Mouse (Mus musculus) granulocyte monocyte progenitor cell, adult 5-6 weeks (primary cell): ENCODE results near the gene Tcap. TPM values are rescaled to one million over a fixed set of nuclear protein-coding genes. Genes with fewer than 3 reads are reported as not detected.
A peak's percentile ranks its signal among the peaks of the same experiment; 100 is the strongest.

Experiments used
- ATAC-seq: replicated peaks from 2 replicates; pipeline ENCODE4 v1.8.0; 2016; ENCODE audit warnings: mild to moderate bottlenecking, moderate TSS enrichment, inconsistent platforms; ENCODE audit not compliant: poor library complexity, severe bottlenecking
- total RNA-seq, 2 experiments: library from RNA; stranded (forward) in 1 of 2; stranded (reverse) in 1 of 2; fragments of 200-712, 200-1000 nt in 1 of 2; fragments of >200 nt in 1 of 2; fragmentation: Nextera tagmentation in 1 of 2; gene quantifications; 2 replicates each; pipeline ENCODE4 v1.2.3; 2014 to 2017

The Tcap gene
- total RNA-seq, 2 experiments from 2014 or later, result not detected

DNA sequence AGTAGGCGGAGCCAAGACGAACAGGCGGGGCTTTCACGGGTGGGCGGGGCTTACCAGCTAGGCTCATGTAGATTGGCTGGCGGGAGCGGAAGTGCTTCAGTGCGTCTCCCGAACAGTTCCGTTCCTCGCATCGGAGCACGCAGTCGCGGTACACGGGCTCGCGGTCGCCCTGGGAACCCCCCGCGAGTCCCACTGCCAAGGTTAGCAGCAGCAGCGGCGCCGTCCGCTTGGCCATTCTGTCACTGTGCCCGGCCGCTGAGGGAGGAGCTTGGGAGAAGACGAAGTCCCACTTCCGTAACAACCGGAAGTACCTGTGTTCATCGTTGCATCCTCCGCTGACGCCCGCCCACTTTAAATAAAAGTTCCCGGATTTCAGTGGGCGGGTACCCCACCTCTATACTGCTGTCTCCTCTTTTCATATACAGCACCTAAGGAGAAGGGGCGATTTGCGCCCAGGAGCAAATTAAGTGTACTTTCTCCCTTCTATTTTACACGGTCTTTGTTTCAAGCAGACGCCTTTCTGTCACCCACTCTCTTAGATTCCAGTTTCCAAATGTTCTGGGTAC is 16.6 kb downstream of the Tcap start, which contains the start of gene Pgap3:
Gene Pgap3 (minus strand): TSS at position 330 of the 566 bp plus-strand sequence.
- peak; percentile 93 for ATAC-seq

DNA sequence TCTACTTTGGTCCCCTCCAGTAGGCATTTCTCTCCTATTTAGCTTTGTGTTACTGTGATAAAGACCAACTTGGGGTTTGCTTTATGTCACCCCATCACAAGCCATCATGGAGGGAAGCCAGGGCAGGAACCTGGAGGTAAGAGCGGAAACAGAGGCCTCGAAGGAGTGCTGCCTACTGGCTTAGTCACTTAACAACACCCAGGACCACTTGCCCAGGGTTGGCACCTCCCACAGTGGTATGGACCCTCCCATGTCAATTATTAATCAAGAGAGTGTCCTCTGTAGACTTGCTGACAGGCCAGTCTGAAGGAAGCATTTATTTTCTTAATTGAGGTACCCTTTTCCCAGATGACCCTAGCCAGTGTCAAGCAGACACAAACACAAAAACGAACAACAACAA is 17.2 kb downstream of the Tcap start:
- ATAC-seq, result no peak

DNA sequence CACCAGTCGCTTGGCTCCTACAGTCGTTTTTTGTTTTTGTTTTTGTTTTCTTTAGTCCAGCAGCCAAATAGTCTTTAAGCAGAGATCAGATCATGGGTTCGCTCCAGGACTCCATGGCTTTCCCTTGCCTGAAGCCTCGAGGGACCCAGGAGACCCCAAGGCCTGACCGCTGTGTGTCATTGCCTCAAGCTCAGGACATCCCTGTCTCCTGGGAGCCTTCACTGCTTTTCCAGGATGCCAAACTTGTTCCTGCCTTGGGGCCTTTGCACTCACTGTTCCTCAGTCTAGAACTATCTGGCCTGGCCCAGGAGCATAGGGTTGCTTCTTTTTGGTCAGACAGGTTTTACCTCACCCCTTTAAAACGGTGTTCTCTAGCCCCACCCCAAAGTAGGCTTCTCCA is 23.0 kb downstream of the Tcap start:
- ATAC-seq, result no peak

DNA sequence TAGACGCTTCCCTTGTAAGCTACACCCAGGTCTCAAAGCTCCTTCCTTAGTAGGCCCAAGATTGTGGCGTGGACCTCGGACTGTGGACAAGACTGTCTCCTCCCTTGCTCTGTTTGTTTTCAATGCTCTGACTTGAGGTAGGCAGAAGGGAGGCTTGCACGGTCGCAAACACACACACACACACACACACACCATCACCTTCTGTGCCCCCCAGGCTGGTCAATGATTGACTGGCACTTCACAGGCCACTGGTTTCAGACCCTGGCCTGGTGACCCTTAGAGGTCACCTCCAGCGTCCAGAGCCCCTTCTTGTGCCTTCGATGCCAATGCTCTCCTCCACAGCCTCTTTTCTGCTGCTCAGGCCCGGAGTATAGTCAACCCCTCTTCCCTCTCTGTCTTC is 25.3 kb downstream of the Tcap start:
- ATAC-seq, result no peak

DNA sequence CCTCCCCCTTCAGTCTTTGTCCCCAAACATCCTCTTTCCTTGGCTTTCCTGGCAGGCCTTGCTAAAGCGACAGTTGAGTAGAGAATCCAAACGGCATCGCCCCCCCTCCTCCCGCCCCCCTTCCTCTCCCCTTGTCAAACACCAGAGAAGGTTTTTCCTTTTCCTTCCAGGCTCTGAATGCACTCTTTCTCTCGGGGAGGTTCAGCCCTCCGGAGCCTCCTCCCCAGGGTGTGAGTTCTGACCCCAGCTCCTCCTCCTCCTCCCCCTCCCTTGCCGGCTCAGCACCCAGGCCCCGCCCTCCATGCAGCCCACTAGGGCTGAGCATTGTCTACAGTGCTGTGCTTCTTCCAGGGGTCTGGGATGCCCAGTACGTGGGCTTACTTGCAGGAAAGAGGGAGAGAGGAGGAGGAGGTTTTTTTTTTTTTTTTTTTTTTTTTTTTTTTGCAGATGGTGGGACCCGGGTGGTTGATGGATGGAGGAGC is 25.8 kb downstream of the Tcap start:
- ATAC-seq, result no peak

DNA sequence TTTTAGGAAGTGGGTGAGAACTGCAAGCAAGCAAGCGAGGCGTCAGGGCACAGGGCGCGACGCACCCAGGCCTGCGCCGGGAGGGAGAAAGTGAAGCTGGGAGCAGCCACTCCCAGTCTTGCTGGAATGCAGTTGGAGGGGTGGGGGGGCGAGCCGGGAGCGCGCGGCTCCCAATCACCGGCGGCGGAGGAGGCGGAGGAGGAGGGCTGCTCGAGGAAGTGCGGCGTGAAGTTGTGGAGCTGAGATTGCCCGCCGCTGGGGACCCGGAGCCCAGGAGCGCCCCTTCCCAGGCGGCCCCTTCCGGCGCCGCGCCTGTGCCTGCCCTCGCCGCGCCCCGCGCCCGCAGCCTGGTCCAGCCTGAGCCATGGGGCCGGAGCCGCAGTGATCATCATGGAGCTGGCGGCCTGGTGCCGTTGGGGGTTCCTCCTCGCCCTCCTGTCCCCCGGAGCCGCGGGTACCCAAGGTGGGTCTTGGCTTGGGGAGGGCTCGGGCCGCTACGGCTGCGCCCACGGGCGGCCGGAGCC is 28.7 kb downstream of the Tcap start, which contains the start of gene Erbb2:
Gene Erbb2 (plus strand): TSS at position 198 of the 524 bp plus-strand sequence.
- ATAC-seq, result peak; percentile 21

DNA sequence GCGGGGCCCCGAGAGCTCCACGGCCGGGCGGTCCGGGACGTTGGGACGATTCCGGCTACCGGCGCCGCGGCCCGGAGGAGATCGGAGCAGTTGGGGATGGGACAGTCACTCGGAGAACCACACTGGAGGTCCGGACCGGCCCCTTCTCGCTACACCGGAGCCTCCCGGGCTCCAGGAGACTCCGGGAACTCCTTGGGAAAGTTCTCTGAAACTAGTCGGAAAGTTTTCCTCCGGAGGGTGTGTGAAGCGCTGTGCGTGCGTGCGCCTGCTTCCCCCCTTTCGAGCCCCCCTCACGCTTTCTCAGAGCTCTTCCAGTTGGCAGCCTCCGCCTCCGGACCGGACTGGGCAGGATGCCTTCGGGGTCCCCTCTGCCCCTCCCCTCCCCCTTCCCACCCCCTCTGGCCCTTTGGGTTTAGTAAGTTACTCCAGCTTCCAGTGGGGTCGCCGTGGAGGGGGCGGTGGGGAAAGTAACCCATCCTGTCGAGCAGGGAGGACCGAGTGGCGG is 29.2 kb downstream of the Tcap start:
- no peak for ATAC-seq

DNA sequence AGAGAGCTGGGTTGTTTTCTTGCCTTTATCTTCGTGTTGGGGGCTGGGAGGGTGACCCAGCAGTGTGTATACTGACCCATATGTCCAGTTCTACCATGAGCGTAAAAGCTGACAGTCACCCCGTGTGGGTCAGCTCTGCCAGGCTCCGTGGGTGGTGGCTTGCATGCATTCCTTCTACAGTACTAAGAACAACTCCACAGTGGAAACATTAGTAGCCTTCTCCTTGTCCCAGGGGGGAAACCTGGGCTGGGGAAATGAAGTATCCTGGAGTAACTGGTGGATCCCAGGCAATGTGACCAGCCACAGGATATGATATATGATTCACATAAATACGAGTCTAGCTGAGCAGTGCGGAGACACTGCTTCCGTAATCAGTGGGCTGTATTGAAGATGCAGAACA is 30.1 kb downstream of the Tcap start:
- no peak for ATAC-seq

DNA sequence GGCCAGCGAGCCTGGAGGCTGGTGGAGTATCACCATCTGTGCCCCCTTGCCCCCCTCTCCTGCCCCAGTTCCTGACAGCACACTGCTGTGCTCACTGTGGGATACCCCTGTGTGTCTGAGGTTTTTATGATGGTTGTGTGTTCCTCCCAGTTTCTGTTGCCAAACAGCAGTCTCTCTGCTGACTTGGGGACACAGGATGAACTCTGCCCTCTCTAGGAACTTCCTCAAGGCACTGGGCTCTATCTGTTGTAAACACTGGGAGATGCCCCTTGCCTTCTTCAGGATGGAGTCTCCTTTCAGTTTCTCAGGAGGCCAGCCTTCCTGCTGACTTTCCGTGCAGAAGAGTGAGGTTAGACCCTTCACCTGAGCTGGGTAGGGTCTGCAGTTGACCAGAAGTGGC is 30.6 kb downstream of the Tcap start:
- ATAC-seq, result no peak

DNA sequence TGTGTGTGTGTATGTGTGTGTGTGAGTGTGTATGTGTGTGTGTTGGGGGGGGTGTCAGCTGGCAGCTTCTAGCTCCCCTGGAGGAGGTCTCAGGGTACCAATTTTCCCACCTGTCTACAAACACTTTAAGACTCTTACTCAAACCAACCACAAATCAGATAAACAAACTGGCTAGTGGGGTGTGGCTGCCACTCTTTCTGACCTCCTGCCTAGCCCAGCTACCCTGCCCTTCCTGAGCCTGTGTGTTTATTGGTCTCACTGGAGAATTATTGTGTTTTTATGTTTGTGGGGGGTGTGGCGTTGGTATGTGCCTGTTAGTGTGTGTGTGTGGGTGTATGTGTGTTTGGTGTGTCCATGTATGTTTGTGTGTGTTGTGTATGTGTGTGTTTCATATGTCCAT is 33.5 kb downstream of the Tcap start:
- no peak for ATAC-seq

DNA sequence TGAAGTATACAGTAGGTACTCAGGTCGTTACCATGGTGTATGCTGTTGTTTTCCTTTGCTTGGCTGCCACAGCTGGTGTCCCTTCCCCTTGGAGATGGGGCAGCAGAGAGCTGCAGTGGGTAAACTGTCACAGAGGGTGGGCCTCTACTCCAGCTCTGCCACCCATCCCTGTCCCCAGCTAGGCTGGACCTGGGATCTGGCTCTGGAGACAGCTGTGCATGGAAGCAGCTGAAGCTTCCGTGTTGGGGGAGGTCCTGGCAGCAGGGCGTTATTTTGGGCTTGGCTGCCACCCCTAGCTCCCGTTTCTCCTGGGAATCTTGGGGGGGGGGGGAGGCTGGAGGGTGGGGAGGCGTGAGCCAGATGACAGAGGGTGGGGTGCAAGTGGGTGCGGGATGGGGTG is 34.7 kb downstream of the Tcap start:
- no peak for ATAC-seq

DNA sequence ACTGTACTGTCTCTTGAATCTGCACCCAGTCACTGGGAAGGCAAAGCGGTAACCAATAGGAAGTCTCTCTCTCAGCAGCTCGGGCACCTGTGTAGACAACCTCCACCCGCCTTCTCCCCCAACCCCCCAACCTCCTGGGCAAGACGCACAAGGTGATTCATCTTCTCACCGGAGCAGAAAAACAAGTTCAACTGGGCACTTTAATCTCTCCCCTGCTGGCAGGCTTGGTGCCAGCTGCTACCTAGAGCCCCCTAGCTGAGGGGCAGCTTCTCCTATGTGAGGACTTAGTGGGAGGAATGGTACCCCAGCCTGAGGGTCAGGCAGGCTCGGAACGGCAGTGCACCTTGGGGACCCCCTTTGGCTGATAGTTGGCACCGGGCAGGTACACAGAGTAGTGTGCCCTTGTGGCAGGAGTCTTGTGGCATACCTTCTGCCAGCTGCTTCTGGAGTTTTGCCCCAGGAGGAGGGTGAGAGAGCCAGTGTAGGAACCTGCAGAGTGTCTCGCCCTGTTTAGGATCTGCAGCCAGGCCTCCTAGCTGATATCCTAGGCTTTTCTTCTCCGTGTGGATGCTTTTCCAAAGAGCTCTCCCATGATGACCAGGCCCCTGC is 35.4 kb downstream of the Tcap start:
- ATAC-seq, result no peak

DNA sequence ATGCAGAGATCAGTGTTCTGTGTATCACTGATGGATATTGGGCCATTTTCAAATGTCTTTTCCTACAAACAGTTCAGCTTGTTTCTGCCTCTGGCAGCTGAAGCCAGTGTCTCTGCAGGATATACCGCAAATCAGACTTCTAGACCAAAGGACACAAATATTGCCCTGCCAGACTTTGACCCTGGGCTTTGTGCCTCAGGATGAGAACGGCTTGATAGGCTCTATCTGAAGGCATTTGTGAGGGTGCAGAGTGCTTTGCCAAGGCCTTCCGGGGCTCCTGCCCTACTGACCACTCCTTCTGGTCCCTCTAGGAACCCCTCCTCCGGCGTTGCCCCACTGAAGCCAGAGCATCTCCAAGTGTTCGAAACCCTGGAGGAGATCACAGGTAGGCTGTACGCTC is 43.0 kb downstream of the Tcap start:
- no peak for ATAC-seq

DNA sequence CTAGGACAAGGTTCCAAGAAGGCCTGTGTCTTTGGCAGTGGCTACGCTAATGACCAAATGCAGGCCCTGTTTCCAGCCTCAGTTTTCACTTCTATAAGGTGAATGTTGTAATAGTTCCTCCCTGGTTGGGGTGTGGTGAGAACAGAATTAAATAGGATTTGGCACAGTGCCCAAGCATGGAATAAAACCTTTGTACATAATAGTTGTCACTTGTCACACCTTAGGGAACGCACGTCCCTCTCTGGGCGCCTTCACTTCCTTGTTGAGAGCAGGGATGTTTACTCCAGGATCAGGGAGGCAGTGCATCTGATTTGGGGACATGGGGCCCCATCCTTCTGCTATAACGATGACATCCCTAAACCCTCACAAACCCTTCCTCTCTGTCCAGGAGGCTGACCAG is 44.8 kb downstream of the Tcap start:
- no peak for ATAC-seq

DNA sequence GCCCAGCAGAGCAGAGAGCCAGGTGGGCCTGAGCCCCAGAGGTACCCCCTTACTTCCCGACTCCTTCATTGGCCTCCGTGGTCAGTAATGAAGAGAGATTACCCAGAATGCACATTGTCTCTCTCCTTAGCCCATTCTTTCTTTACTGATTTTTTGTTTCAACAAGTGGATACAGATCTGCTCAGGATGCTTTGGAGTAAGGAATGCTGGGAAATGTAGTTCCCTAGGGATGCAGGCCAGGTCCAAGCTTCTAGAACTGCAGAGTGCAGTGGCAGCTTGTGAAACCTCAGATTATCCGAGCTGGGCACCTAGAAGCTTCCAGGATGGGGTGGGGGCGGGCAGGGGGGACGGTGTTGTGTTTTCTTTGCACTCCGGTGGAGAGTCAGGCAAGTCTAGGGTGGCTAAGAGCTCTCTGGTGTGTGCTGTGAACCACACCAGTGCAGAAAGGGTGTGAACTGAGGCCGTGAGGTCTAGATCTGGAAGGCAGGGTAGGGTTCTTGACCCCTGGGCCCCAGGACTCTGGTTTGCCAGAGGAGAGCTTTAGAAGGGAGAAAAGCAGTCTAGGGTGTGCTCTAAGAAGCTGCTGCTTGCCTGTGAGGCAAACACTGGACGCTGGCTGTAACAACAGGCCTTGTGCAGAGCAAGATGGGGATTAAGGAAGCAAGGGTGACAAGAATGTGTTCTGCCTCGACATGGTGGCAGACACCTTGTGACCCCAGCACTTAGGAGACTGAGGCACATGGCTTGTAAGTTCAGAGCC is 48.3 kb downstream of the Tcap start:
- no peak for ATAC-seq

Other genes with a start within 250 kb of the Tcap start
- 13.7 and 16.4 TPM in 2 replicates for gene Fbxl20, start 233.4 kb upstream of the Tcap start, total RNA-seq (2014; fragmentation: Nextera tagmentation)
- gene Fbxl20, start 233.4 kb upstream of the Tcap start, total RNA-seq (2017), result 6.6 and 7.4 TPM in 2 replicates
- gene Med1, start 190.5 kb upstream of the Tcap start, total RNA-seq (2014; fragmentation: Nextera tagmentation), result 80.2 and 96.6 TPM in 2 replicates
- 41.2 and 42.8 TPM in 2 replicates for gene Med1, start 190.5 kb upstream of the Tcap start, total RNA-seq (2017)
- gene Cdk12, start 180.8 kb upstream of the Tcap start, total RNA-seq (2014; fragmentation: Nextera tagmentation), result 57.2 and 59.8 TPM in 2 replicates
- gene Cdk12, start 180.8 kb upstream of the Tcap start, total RNA-seq (2017), result 44.8 and 49.1 TPM in 2 replicates
- not detected in 2 replicates for gene Neurod2, start 54.2 kb upstream of the Tcap start, total RNA-seq (2014; fragmentation: Nextera tagmentation)
- gene Neurod2, start 54.2 kb upstream of the Tcap start, total RNA-seq (2017), result not detected in 2 replicates
- gene Ppp1r1b, start 35.4 kb upstream of the Tcap start, total RNA-seq (2014; fragmentation: Nextera tagmentation), result not detected in 2 replicates
- not detected in 2 replicates for gene Ppp1r1b, start 35.4 kb upstream of the Tcap start, total RNA-seq (2017)
- gene Stard3, start 25.4 kb upstream of the Tcap start, total RNA-seq (2014; fragmentation: Nextera tagmentation), result 18.4 and 24.9 TPM in 2 replicates
- 18.2 and 27.8 TPM in 2 replicates for gene Stard3, start 25.4 kb upstream of the Tcap start, total RNA-seq (2017)
- gene Pnmt, start 2.6 kb downstream of the Tcap start, total RNA-seq (2014; fragmentation: Nextera tagmentation), result not detected in 2 replicates
- not detected in 2 replicates for gene Pnmt, start 2.6 kb downstream of the Tcap start, total RNA-seq (2017)
- gene Pgap3, start 16.7 kb downstream of the Tcap start, total RNA-seq (2014; fragmentation: Nextera tagmentation), result 1.3 and 3.1 TPM in 2 replicates
- gene Pgap3, start 16.7 kb downstream of the Tcap start, total RNA-seq (2017), result 1.4 and 2.8 TPM in 2 replicates
- gene Erbb2, start 28.7 kb downstream of the Tcap start, total RNA-seq (2014; fragmentation: Nextera tagmentation), result not detected in 2 replicates
- gene Erbb2, start 28.7 kb downstream of the Tcap start, total RNA-seq (2017), result not detected in 2 replicates
- 66.2 and 84.5 TPM in 2 replicates for gene Mien1, start 55.2 kb downstream of the Tcap start, total RNA-seq (2014; fragmentation: Nextera tagmentation)
- 23.7 and 24.9 TPM in 2 replicates for gene Mien1, start 55.2 kb downstream of the Tcap start, total RNA-seq (2017)
- gene Grb7, start 62.6 kb downstream of the Tcap start, total RNA-seq (2014; fragmentation: Nextera tagmentation), result not detected in 2 replicates
- gene Grb7, start 62.6 kb downstream of the Tcap start, total RNA-seq (2017), result not detected in 2 replicates
- gene Ikzf3, start 162.2 kb downstream of the Tcap start, total RNA-seq (2014; fragmentation: Nextera tagmentation), result 0.15 TPM in 1 of 2 replicates, not detected in the other
- gene Ikzf3, start 162.2 kb downstream of the Tcap start, total RNA-seq (2017), result not detected in 2 replicates
- gene Zpbp2, start 167.3 kb downstream of the Tcap start, total RNA-seq (2014; fragmentation: Nextera tagmentation), result 1.6 TPM in 1 of 2 replicates, not detected in the other
- gene Zpbp2, start 167.3 kb downstream of the Tcap start, total RNA-seq (2017), result not detected in 2 replicates
- 5.9 and 7.3 TPM in 2 replicates for gene Ormdl3, start 203.6 kb downstream of the Tcap start, total RNA-seq (2014; fragmentation: Nextera tagmentation)
- 7.7 and 8.6 TPM in 2 replicates for gene Ormdl3, start 203.6 kb downstream of the Tcap start, total RNA-seq (2017)
- gene Lrrc3c, start 214.5 kb downstream of the Tcap start, total RNA-seq (2014; fragmentation: Nextera tagmentation), result not detected in 2 replicates
- not detected in 2 replicates for gene Lrrc3c, start 214.5 kb downstream of the Tcap start, total RNA-seq (2017)
- gene Gm12355, start 241.8 kb downstream of the Tcap start, total RNA-seq (2014; fragmentation: Nextera tagmentation), result 1.6 and 1.8 TPM in 2 replicates
- 4.8 and 9.5 TPM in 2 replicates for gene Gm12355, start 241.8 kb downstream of the Tcap start, total RNA-seq (2017)
- not detected in 2 replicates for gene Gsdma3, start 242.5 kb downstream of the Tcap start, total RNA-seq (2014; fragmentation: Nextera tagmentation)
- gene Gsdma3, start 242.5 kb downstream of the Tcap start, total RNA-seq (2017), result not detected in 2 replicates